Mouse (Mus musculus): Measurements from ENCODE around the gene Olfr329-ps. TPM values are rescaled to one million over a fixed set of nuclear protein-coding genes. Genes with fewer than 3 reads are reported as not detected.
"Not testable (repeated sequence)": the region's sequence is repeated elsewhere in the genome, so short reads cannot be mapped to it uniquely, and the experiment has no call there.

Gene Olfr329-ps
- not detected in 2 replicates for polyA plus RNA-seq (2015; fragmentation: Nextera tagmentation; extraction: Ambion mirVana)

- Histone ChIP-seq H3K9me3 (replicated peaks) (no peaks in the 10 kb centered on the region), H3K4me3 (replicated peaks) (no peak within 1 kb of the TSS), H3K27me3 (peaks cover 3% of the 10 kb centered on the region; the same call in 1 of the 2 replicates), H3K4me2 (no peak within 1 kb of the TSS), H3K9ac (no peak within 1 kb of the TSS), H3K4me1 (no peaks in the 10 kb centered on the region), H3K36me3 (no peaks in the 10 kb centered on the region), H3K27ac (no peak within 1 kb of the TSS)
- ATAC-seq (replicated peaks; ENCODE audit: low FRiP score) = no peak
- WGBS = 79% methylated on average over 5 of the region's 5 CpGs
Observed at GRCm38 (mm10) chr11:58546322-58546721, at the start of gene Olfr329-ps. TSS of gene Olfr329-ps (minus strand) at chr11:58546422.

DNA sequence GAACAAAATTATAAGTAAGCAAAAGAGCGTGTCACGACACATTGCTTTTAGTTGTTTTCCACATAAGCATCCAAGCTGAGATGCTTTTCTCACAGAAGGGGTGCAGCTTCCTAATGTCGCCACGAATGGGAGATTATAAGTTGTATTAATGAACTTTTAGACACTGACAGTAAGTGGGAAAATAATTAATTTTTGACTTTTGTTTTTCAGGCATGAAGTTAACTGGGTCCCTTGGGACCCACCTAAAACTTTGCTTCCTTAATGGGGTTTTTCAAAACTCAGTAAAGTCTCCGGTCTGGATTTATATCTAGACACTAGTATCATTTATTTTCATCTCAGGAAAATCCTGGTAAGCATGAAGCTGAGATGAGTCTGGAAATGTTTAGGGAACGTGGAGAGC is 48.6 kb upstream of the Olfr329-ps start, which contains the start of gene Olfr324:
TSS of gene Olfr324 (plus strand) at position 301 of the 400 bp plus-strand sequence.
- no peak within 1 kb of the TSS for H3K27ac ChIP-seq
- no peak within 1 kb of the TSS for H3K4me2 ChIP-seq
- no peaks in the 10 kb centered on the region for H3K4me1 ChIP-seq
- no peak within 1 kb of the TSS for H3K4me3 ChIP-seq (replicated peaks)
- H3K9me3 ChIP-seq (replicated peaks) = no peaks in the 10 kb centered on the region
- 83% methylated on average over 6 of the region's 6 CpGs for WGBS
- no peak within 1 kb of the TSS for H3K9ac ChIP-seq
- no peak for ATAC-seq (replicated peaks; ENCODE audit: low FRiP score)
- H3K27me3 ChIP-seq = no peaks in the 10 kb centered on the region
- H3K36me3 ChIP-seq = no peaks in the 10 kb centered on the region

DNA sequence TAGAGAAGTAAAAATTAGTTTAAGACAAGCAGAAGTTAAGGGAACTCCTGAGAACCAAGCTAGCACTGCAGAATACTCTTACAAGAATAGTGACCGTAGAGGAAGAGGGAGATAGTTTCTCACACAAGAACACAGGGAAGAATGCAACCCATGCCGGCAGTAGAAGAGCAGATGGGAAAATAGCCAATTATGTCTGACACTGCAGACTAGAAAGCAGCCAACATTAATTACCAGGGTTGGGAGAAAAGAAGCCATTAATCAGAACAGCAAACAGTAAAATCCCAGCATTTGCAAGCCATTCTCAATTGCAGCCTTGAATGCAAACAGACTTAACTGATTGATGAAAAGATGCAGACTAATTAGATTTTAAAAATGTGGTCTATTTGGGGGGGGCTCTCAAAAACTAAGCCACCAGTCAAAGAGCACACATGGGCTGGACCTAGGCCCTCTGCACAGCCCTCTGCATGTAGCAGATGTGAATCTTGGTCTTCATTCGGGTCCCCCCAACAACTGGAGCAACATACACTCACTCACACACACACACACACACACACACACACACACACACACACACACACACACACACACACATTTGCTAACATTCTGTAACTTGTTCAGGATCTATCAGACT is 42.5 kb upstream of the Olfr329-ps start:
- H3K4me3 ChIP-seq (replicated peaks) = no peak overlapping the region
- H3K36me3 ChIP-seq = no peaks in the 10 kb centered on the region
- WGBS = 57% methylated on average over 3 of the region's 3 CpGs
- H3K27ac ChIP-seq = no peak overlapping the region
- no peak for ATAC-seq (replicated peaks; ENCODE audit: low FRiP score)
- no peak overlapping the region for H3K4me2 ChIP-seq
- H3K9me3 ChIP-seq (replicated peaks) = no peaks in the 10 kb centered on the region
- no peaks in the 10 kb centered on the region for H3K4me1 ChIP-seq
- no peaks in the 10 kb centered on the region for H3K27me3 ChIP-seq
- no peak overlapping the region for H3K9ac ChIP-seq

- Histone ChIP-seq H3K4me2 (no peak overlapping the region), H3K27ac (no peak overlapping the region), H3K27me3 (no peaks in the 10 kb centered on the region), H3K9me3 (replicated peaks) (no peaks in the 10 kb centered on the region), H3K4me3 (replicated peaks) (no peak overlapping the region), H3K36me3 (no peaks in the 10 kb centered on the region), H3K4me1 (no peaks in the 10 kb centered on the region), H3K9ac (no peak overlapping the region)
- no peak for ATAC-seq (replicated peaks; ENCODE audit: low FRiP score)
- WGBS = 67% methylated on average over 7 of the region's 7 CpGs
Observed at GRCm38 (mm10) chr11:58587898-58588348, 41.7 kb upstream of the Olfr329-ps start.

- no peaks in the 10 kb centered on the region for H3K27me3 ChIP-seq
- H3K4me1 ChIP-seq = no peaks in the 10 kb centered on the region
- no peaks in the 10 kb centered on the region for H3K9me3 ChIP-seq (replicated peaks)
- no peak overlapping the region for H3K4me2 ChIP-seq
- H3K36me3 ChIP-seq = no peaks in the 10 kb centered on the region
- no peak overlapping the region for H3K9ac ChIP-seq
- no peak for ATAC-seq (replicated peaks; ENCODE audit: low FRiP score)
- no peak overlapping the region for H3K27ac ChIP-seq
- H3K4me3 ChIP-seq (replicated peaks) = no peak overlapping the region
- 81% methylated on average over 8 of the region's 8 CpGs for WGBS
Observed at GRCm38 (mm10) chr11:58578636-58579035, 32.4 kb upstream of the Olfr329-ps start.

- H3K4me3 ChIP-seq (replicated peaks) = no peak within 1 kb of the TSS
- H3K4me2 ChIP-seq = no peak within 1 kb of the TSS
- H3K27me3 ChIP-seq = no peaks in the 10 kb centered on the region
- no peaks in the 10 kb centered on the region for H3K4me1 ChIP-seq
- no peak within 1 kb of the TSS for H3K27ac ChIP-seq
- H3K9me3 ChIP-seq (replicated peaks) = no peaks in the 10 kb centered on the region
- 67% methylated on average over 1 of the region's 1 CpGs for WGBS
- ATAC-seq (replicated peaks; ENCODE audit: low FRiP score) = no peak
- no peak within 1 kb of the TSS for H3K9ac ChIP-seq
- no peaks in the 10 kb centered on the region for H3K36me3 ChIP-seq
Observed at GRCm38 (mm10) chr11:58577430-58577829, 31.2 kb upstream of the Olfr329-ps start, which contains the start of gene Olfr325. TSS of gene Olfr325 (plus strand) at chr11:58577730.

- no peak within 1 kb of the TSS for H3K4me2 ChIP-seq
- no peaks in the 10 kb centered on the region for H3K27me3 ChIP-seq
- H3K36me3 ChIP-seq = no peaks in the 10 kb centered on the region
- H3K4me1 ChIP-seq = no peaks in the 10 kb centered on the region
- no peak for ATAC-seq (replicated peaks; ENCODE audit: low FRiP score)
- H3K27ac ChIP-seq = no peak within 1 kb of the TSS
- H3K4me3 ChIP-seq (replicated peaks) = no peak within 1 kb of the TSS
- H3K9ac ChIP-seq = no peak within 1 kb of the TSS
- H3K9me3 ChIP-seq (replicated peaks) = no peaks in the 10 kb centered on the region
- 68% methylated on average over 5 of the region's 5 CpGs for WGBS
Observed at GRCm38 (mm10) chr11:58570405-58570804, 24.2 kb upstream of the Olfr329-ps start, which contains the start of gene Olfr224. TSS of gene Olfr224 (minus strand) at chr11:58570553.

GRCm38 (mm10) chr11:58555536-58555935 is 9.3 kb upstream of the Olfr329-ps start, which contains the start of gene Olfr328:
TSS of gene Olfr328 (minus strand) at chr11:58555636.
- H3K4me2 ChIP-seq = no peak within 1 kb of the TSS
- 77% methylated on average over 1 of the region's 1 CpGs for WGBS
- no peak within 1 kb of the TSS for H3K27ac ChIP-seq
- no peaks in the 10 kb centered on the region for H3K36me3 ChIP-seq
- H3K4me1 ChIP-seq = no peaks in the 10 kb centered on the region
- H3K4me3 ChIP-seq (replicated peaks) = no peak within 1 kb of the TSS
- no peaks in the 10 kb centered on the region for H3K9me3 ChIP-seq (replicated peaks)
- no peak for ATAC-seq (replicated peaks; ENCODE audit: low FRiP score)
- H3K27me3 ChIP-seq = no peaks in the 10 kb centered on the region
- H3K9ac ChIP-seq = no peak within 1 kb of the TSS

DNA sequence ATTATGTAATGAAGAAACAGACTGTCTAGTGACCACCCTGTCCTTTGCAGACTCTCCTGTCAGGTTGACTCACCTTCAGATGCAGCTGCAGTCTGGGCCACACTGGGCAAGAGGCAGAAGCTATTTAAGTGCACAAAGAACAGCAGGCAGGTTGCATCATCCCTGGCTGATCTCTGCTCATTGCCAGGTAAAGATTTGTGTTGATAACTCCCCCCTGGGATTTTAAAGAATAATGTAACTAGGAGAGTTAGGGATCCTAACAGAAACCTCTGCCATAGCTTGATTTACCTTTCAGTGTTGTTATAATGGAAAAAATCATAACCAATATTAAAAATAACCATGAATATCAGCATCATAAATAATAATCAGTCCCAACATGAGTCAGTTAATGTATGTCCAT is 11.5 kb downstream of the Olfr329-ps start, which contains the start of gene Olfr330:
TSS of gene Olfr330 (minus strand) at position 101 of the 400 bp plus-strand sequence.
- H3K4me1 ChIP-seq; H3K27me3 ChIP-seq; H3K9ac ChIP-seq; H3K4me2 ChIP-seq; H3K27ac ChIP-seq; H3K9me3 ChIP-seq (replicated peaks); ATAC-seq (replicated peaks; ENCODE audit: low FRiP score); H3K4me3 ChIP-seq (replicated peaks); H3K36me3 ChIP-seq: not testable (repeated sequence)

- H3K4me2 ChIP-seq; H3K4me1 ChIP-seq; H3K9ac ChIP-seq; H3K4me3 ChIP-seq (replicated peaks); H3K9me3 ChIP-seq (replicated peaks); H3K27me3 ChIP-seq; ATAC-seq (replicated peaks; ENCODE audit: low FRiP score); H3K36me3 ChIP-seq; H3K27ac ChIP-seq: not testable (repeated sequence)
- 81% methylated on average over 7 of the region's 9 CpGs for WGBS
Observed at GRCm38 (mm10) chr11:58519756-58520155, 26.5 kb downstream of the Olfr329-ps start.

DNA sequence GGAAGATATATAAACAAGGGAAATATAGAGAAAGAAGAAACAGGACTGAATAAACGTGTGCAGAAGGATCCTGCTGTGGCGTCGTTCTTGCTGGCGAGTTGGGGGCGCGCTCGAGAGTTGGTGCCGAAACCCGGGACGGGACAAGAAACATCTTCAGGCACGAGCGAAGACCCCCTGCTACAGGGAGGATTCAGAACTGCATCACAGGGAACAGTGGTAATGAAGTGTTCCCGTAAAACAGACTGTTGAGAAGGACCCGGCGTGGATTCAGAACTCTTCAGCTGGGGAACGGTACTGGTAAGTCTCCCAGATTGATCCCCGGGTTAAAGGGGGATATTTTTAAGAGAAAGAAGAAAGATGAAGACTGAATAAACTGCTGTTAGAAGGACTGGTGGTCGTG is 27.3 kb downstream of the Olfr329-ps start:
- 94% methylated on average over 18 of the region's 18 CpGs for WGBS
- H3K27me3 ChIP-seq; H3K9me3 ChIP-seq (replicated peaks); H3K4me1 ChIP-seq; H3K4me3 ChIP-seq (replicated peaks); H3K4me2 ChIP-seq; H3K36me3 ChIP-seq; H3K27ac ChIP-seq; ATAC-seq (replicated peaks; ENCODE audit: low FRiP score); H3K9ac ChIP-seq: not testable (repeated sequence)

- not testable (repeated sequence) for H3K27ac ChIP-seq; ATAC-seq (replicated peaks; ENCODE audit: low FRiP score); H3K4me2 ChIP-seq; H3K27me3 ChIP-seq; H3K9me3 ChIP-seq (replicated peaks); H3K9ac ChIP-seq; H3K4me1 ChIP-seq; H3K4me3 ChIP-seq (replicated peaks); H3K36me3 ChIP-seq
- 84% methylated on average over 19 of the region's 19 CpGs for WGBS
Observed at GRCm38 (mm10) chr11:58509058-58509457, 37.2 kb downstream of the Olfr329-ps start.

DNA sequence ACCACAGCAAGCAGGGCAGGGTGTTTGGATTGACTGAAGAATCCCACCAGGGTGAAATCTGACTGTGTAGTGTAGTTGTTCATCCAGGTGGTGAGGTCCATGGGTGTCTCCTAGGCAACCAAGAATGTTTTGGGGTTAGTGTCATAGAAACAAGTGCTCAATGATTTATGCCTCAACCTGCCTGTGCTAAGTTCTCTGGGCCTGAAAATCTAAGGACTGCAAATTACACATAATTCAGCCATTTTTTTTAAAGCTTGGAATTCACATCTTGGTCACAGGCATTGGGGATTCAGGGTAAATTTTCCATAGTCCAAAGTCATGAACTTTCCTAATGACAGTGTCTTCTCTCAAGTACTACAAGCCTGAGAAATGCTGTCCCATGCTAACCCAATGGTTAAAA is 43.8 kb downstream of the Olfr329-ps start, which contains the start of gene Olfr331:
TSS of gene Olfr331 (minus strand) at position 101 of the 400 bp plus-strand sequence.
- H3K4me1 ChIP-seq; H3K9ac ChIP-seq; H3K9me3 ChIP-seq (replicated peaks); H3K27ac ChIP-seq; H3K4me2 ChIP-seq; H3K27me3 ChIP-seq; H3K4me3 ChIP-seq (replicated peaks); H3K36me3 ChIP-seq; ATAC-seq (replicated peaks; ENCODE audit: low FRiP score): not testable (repeated sequence)
